Mouse (Mus musculus): ENCODE results near the gene Rhox4d. TPM values are rescaled to one million over a fixed set of nuclear protein-coding genes. Genes with fewer than 3 reads are reported as not detected.
"Not testable (repeated sequence)": the region's sequence is repeated elsewhere in the genome, so short reads cannot be mapped to it uniquely, and the experiment has no call there.

The Rhox4d gene
- not detected in 2 replicates for polyA plus RNA-seq (2015; fragmentation: Nextera tagmentation; extraction: Ambion mirVana)

DNA sequence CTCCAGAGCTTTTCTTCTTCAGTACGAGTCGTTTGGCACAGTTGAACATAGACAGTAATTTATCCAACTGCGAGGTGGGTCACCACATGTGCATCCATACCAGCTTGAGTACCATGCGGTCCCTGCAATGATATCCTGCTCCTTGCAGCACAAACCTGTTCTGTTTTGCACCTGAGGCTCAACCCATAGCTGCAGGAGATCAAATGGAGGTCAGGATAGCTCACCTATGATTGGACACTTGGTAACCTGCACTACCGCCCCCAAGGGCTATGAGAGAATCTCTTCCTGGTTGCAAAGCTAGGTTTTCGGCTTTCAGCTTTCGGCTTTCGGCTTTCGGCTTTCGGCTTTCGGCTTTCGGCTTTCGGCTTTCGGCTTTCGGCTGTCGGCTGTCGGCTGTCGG, at the start of gene Rhox4d:
Rhox4d (plus strand) TSS at position 301 of the 400 bp plus-strand sequence.
- H3K27me3 ChIP-seq (replicated peaks; ENCODE audit: control insufficient read depth, insufficient read depth, low read length); H3K9me3 ChIP-seq (ENCODE audit: control insufficient read depth, low read length); H3K27ac ChIP-seq (ENCODE audit: low read depth, low read length); H3K4me2 ChIP-seq (ENCODE audit: low read length); H3K9ac ChIP-seq (ENCODE audit: low read depth, low read length); H3K4me3 ChIP-seq (ENCODE audit: low read length); ATAC-seq; H3K36me3 ChIP-seq (ENCODE audit: control insufficient read depth, insufficient read depth, low read length); H3K4me1 ChIP-seq (ENCODE audit: control insufficient read depth, insufficient read depth, low read depth, low read length): not testable (repeated sequence)
- WGBS = 95% methylated on average over 15 of the region's 18 CpGs

DNA sequence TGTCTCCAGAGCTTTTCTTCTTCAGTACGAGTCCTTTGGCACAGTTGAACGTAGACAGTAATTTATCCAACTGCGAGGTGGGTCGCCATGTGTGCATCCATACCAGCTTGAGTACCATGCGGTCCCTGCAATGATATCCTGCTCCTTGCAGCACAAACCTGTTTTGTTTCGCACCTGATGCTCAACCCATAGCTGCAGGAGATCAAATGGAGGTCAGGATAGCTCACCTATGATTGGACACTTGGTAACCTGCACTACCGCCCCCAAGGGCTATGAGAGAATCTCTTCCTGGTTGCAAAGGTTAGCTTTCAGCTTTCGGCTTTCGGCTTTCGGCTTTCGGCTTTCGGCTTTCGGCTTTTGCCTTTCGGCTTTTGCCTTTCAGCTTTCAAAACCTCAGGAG, 34.1 kb upstream of the Rhox4d start, which contains the start of gene Rhox4c:
Rhox4c (plus strand) TSS at position 301 of the 400 bp plus-strand sequence.
- not testable (repeated sequence) for ATAC-seq; H3K27me3 ChIP-seq (replicated peaks; ENCODE audit: control insufficient read depth, insufficient read depth, low read length); H3K9ac ChIP-seq (ENCODE audit: low read depth, low read length); H3K4me1 ChIP-seq (ENCODE audit: control insufficient read depth, insufficient read depth, low read depth, low read length); H3K27ac ChIP-seq (ENCODE audit: low read depth, low read length); H3K9me3 ChIP-seq (ENCODE audit: control insufficient read depth, low read length); H3K4me3 ChIP-seq (ENCODE audit: low read length); H3K36me3 ChIP-seq (ENCODE audit: control insufficient read depth, insufficient read depth, low read length); H3K4me2 ChIP-seq (ENCODE audit: low read length)
- WGBS = 91% methylated on average over 14 of the region's 14 CpGs

DNA sequence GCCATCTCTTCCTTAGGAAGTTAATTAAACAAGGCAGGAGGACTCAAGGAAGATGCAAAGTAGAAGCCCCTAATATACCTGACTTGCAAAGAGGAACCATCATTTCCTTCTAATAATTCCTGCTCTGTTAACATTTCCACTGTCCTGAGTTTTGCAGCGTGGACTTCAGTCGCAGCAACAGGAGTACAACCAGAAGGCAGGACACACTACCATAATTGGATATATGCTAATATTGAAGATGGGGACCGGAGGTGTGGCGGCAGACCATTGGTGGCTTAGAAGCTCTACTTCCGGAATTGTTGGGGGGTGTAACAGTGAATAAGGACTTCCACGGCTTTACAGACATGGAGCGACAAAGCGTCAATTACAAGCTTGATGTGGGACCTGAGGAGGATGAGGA, 16.0 kb downstream of the Rhox4d start, which contains the start of gene Rhox2e:
Rhox2e (plus strand) TSS at position 301 of the 400 bp plus-strand sequence.
- ATAC-seq = not testable (repeated sequence)

GRCm38 (mm10) chrX:37541719-37542118, 27.6 kb downstream of the Rhox4d start, which contains the start of gene Rhox3e:
Rhox3e (plus strand) TSS chrX:37542019.
- H3K9me3 ChIP-seq (ENCODE audit: control insufficient read depth, low read length); H3K4me1 ChIP-seq (ENCODE audit: control insufficient read depth, insufficient read depth, low read depth, low read length); H3K4me3 ChIP-seq (ENCODE audit: low read length); H3K36me3 ChIP-seq (ENCODE audit: control insufficient read depth, insufficient read depth, low read length); ATAC-seq; H3K9ac ChIP-seq (ENCODE audit: low read depth, low read length); H3K27me3 ChIP-seq (replicated peaks; ENCODE audit: control insufficient read depth, insufficient read depth, low read length); H3K4me2 ChIP-seq (ENCODE audit: low read length); H3K27ac ChIP-seq (ENCODE audit: low read depth, low read length): not testable (repeated sequence)
- WGBS = no CpG with 5 or more reads among the region's 4 CpGs

More for the DNA sequence above, 16.0 kb downstream of the Rhox4d start, which contains the start of gene Rhox2e:
- H3K4me3 ChIP-seq (ENCODE audit: low read length); H3K9ac ChIP-seq (ENCODE audit: low read depth, low read length); H3K9me3 ChIP-seq (ENCODE audit: control insufficient read depth, low read length); H3K27me3 ChIP-seq (replicated peaks; ENCODE audit: control insufficient read depth, insufficient read depth, low read length); H3K4me2 ChIP-seq (ENCODE audit: low read length); H3K27ac ChIP-seq (ENCODE audit: low read depth, low read length); H3K36me3 ChIP-seq (ENCODE audit: control insufficient read depth, insufficient read depth, low read length); H3K4me1 ChIP-seq (ENCODE audit: control insufficient read depth, insufficient read depth, low read depth, low read length): not testable (repeated sequence)
- 100% methylated on average over 2 of the region's 8 CpGs for WGBS

DNA sequence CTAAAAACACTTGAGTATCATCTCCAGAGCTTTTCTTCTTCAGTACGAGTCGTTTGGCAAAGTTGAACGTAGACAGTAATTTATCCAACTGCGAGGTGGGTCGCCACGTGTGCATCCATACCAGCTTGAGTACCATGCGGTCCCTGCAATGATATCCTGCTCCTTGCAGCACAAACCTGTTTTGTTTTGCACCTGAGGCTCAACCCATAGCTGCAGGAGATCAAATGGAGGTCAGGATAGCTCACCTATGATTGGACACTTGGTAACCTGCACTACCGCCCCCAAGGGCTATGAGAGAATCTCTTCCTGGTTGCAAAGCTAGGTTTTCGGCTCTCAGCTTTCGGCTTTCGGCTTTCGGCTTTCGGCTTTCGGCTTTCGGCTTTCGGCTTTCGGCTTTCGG, 43.0 kb downstream of the Rhox4d start, which contains the start of gene Rhox4e:
Rhox4e (plus strand) TSS at position 301 of the 400 bp plus-strand sequence.
- H3K4me1 ChIP-seq (ENCODE audit: control insufficient read depth, insufficient read depth, low read depth, low read length); H3K4me2 ChIP-seq (ENCODE audit: low read length); H3K27me3 ChIP-seq (replicated peaks; ENCODE audit: control insufficient read depth, insufficient read depth, low read length); H3K36me3 ChIP-seq (ENCODE audit: control insufficient read depth, insufficient read depth, low read length); H3K4me3 ChIP-seq (ENCODE audit: low read length); H3K9ac ChIP-seq (ENCODE audit: low read depth, low read length); ATAC-seq; H3K9me3 ChIP-seq (ENCODE audit: control insufficient read depth, low read length); H3K27ac ChIP-seq (ENCODE audit: low read depth, low read length): not testable (repeated sequence)
- 97% methylated on average over 10 of the region's 18 CpGs for WGBS

Other genes with a start within 250 kb of the Rhox4d start
- not detected in 2 replicates for gene Rhox4a, start 249.0 kb upstream of the Rhox4d start, polyA plus RNA-seq (2015; fragmentation: Nextera tagmentation; extraction: Ambion mirVana)
- not detected in 2 replicates for gene Rhox3a2, start 134.3 kb upstream of the Rhox4d start, polyA plus RNA-seq (2015; fragmentation: Nextera tagmentation; extraction: Ambion mirVana)
- not detected in 2 replicates for gene Rhox4a2, start 123.5 kb upstream of the Rhox4d start, polyA plus RNA-seq (2015; fragmentation: Nextera tagmentation; extraction: Ambion mirVana)
- gene Rhox2b, start 102.3 kb upstream of the Rhox4d start, polyA plus RNA-seq (2015; fragmentation: Nextera tagmentation; extraction: Ambion mirVana) = not detected in 2 replicates
- not detected in 2 replicates for gene Rhox4b, start 81.9 kb upstream of the Rhox4d start, polyA plus RNA-seq (2015; fragmentation: Nextera tagmentation; extraction: Ambion mirVana)
- gene Rhox2c, start 60.7 kb upstream of the Rhox4d start, polyA plus RNA-seq (2015; fragmentation: Nextera tagmentation; extraction: Ambion mirVana) = not detected in 2 replicates
- not detected in 2 replicates for gene Rhox3c, start 55.8 kb upstream of the Rhox4d start, polyA plus RNA-seq (2015; fragmentation: Nextera tagmentation; extraction: Ambion mirVana)
- gene Rhox4c, start 34.0 kb upstream of the Rhox4d start, polyA plus RNA-seq (2015; fragmentation: Nextera tagmentation; extraction: Ambion mirVana) = not detected in 2 replicates
- not detected in 2 replicates for gene Rhox2d, start 20.9 kb upstream of the Rhox4d start, polyA plus RNA-seq (2015; fragmentation: Nextera tagmentation; extraction: Ambion mirVana)
- not detected in 2 replicates for gene Rhox2e, start 16.1 kb downstream of the Rhox4d start, polyA plus RNA-seq (2015; fragmentation: Nextera tagmentation; extraction: Ambion mirVana)
- not detected in 2 replicates for gene Rhox3e, start 27.7 kb downstream of the Rhox4d start, polyA plus RNA-seq (2015; fragmentation: Nextera tagmentation; extraction: Ambion mirVana)
- not detected in 2 replicates for gene Rhox4e, start 43.1 kb downstream of the Rhox4d start, polyA plus RNA-seq (2015; fragmentation: Nextera tagmentation; extraction: Ambion mirVana)
- not detected in 2 replicates for gene Rhox2f, start 57.0 kb downstream of the Rhox4d start, polyA plus RNA-seq (2015; fragmentation: Nextera tagmentation; extraction: Ambion mirVana)
- gene Rhox3f, start 66.6 kb downstream of the Rhox4d start, polyA plus RNA-seq (2015; fragmentation: Nextera tagmentation; extraction: Ambion mirVana) = not detected in 2 replicates
- not detected in 2 replicates for gene Rhox4f, start 93.3 kb downstream of the Rhox4d start, polyA plus RNA-seq (2015; fragmentation: Nextera tagmentation; extraction: Ambion mirVana)
- not detected in 2 replicates for gene Rhox3g, start 114.3 kb downstream of the Rhox4d start, polyA plus RNA-seq (2015; fragmentation: Nextera tagmentation; extraction: Ambion mirVana)
- gene Rhox2g, start 129.1 kb downstream of the Rhox4d start, polyA plus RNA-seq (2015; fragmentation: Nextera tagmentation; extraction: Ambion mirVana) = not detected in 2 replicates
- not detected in 2 replicates for gene Rhox4g, start 137.0 kb downstream of the Rhox4d start, polyA plus RNA-seq (2015; fragmentation: Nextera tagmentation; extraction: Ambion mirVana)
- not detected in 2 replicates for gene Rhox3h, start 154.4 kb downstream of the Rhox4d start, polyA plus RNA-seq (2015; fragmentation: Nextera tagmentation; extraction: Ambion mirVana)
- gene Rhox2h, start 158.9 kb downstream of the Rhox4d start, polyA plus RNA-seq (2015; fragmentation: Nextera tagmentation; extraction: Ambion mirVana) = not detected in 2 replicates